Mouse (Mus musculus): ENCODE results near the gene Sfrp2.

GRCm38 (mm10) chr3:83763551-83764548 lies 2.3 kb upstream of the Sfrp2 start:
- TF ChIP-seq CTCF (IDR thresholded peaks at IDR 0.05 in 2 of 3, conservative IDR thresholded peaks at IDR 0.05 in 1 of 3; ENCODE audit: control insufficient read depth in 1 of 3, insufficient read depth in 1 of 3, low read depth in 2 of 3, low read length in 3 of 3, poor library complexity in 1 of 3, severe bottlenecking in 1 of 3), result no peak
- no peak for TF ChIP-seq ZKSCAN1 (IDR thresholded peaks at IDR 0.05; ENCODE audit: low read depth, low read length)
- TF ChIP-seq ZNF384 (IDR thresholded peaks at IDR 0.05; ENCODE audit: low read depth, low read length), result no peak
- TF ChIP-seq E2F4 (IDR thresholded peaks at IDR 0.05; ENCODE audit: borderline replicate concordance, low read depth, low read length), result no peak
- TF ChIP-seq MXI1 (IDR thresholded peaks at IDR 0.05; ENCODE audit: low read depth, low read length), result no peak
- TF ChIP-seq MYC (IDR thresholded peaks at IDR 0.05; ENCODE audit: low read depth, low read length), result no peak
